Mouse (Mus musculus): Measurements from ENCODE around the gene Gpc5.

GRCm38 (mm10) chr14:115844773-115845427 is 752.9 kb downstream of the Gpc5 start:
- TF ChIP-seq CTCF (IDR thresholded peaks at IDR 0.05; ENCODE audit: borderline replicate concordance, insufficient read depth, low read length) (no peak), POLR2A (IDR thresholded peaks at IDR 0.05; ENCODE audit: low read depth, low read length) (no peak)

Measured in embryonic fibroblast, embryonic 13.5 days (primary cell).